Mouse (Mus musculus): ENCODE measurements around the gene Pacsin2.

- TF ChIP-seq POLR2A (IDR thresholded peaks at IDR 0.05; ENCODE audit: low read depth, low read length): peak; percentile 67
- no peak for TF ChIP-seq CTCF (IDR thresholded peaks at IDR 0.05; ENCODE audit: borderline replicate concordance, insufficient read depth, low read length)
Measured at GRCm38 (mm10) chr15:83349954-83350711, 114.3 kb downstream of the Pacsin2 start, which contains the start of gene Arfgap3.

Data from embryonic fibroblast, embryonic 13.5 days (primary cell).